Mouse (Mus musculus): ENCODE results near the gene Plg.

The Plg gene

DNA sequence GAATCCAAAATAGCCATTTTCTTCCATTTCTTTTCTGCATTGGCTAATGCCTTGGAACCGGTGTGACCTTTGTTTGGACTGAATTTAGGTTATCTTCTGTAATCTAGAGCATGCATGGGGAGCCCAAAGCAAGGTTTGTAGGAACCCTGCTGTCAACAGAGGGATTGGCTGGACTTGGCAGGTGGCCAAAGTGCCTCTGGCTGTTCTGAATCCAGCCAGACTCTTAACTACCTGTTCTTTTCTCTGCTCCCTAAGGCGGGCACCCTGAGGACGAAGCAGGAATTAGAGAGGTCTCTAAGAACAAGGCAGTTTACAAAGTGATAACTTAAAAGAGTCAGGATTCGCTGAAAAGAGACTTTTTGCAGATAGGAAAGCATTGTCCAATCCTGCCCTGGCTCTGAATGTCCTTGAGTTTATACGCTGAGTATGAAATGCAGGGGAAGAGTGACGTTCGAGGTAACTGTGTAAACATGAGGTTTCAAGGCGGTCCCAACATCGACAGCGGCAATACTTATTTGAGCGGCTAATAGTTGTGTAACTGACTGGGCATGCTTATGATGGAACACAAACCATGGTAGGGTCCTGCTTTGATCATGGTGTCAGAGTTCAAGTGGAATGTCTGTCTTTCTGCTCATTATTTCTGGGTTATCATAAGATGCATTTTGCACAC, 74.6 kb downstream of the Plg start:
- CTCF ChIA-PET, result no interaction called here

DNA sequence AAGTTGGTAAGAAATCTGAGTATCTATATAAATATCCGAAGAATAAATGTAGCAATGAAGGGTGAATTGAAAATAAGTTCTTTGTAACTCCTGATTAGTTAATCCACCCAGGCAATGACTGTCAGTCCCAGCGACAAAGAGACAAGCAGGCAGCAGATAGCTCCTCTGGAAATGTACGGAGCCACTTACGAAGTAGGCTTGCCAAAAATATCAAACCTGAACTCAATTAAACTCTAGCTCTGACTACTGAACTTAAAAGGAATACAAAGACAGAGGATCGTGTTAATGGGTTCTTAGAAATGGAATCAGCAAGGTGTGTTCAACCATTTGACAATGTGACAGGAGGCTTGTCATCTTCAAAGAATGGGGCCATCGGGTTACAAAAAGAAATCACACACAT, 75.3 kb downstream of the Plg start:
- CTCF ChIA-PET, result no interaction called here

GRCm38 (mm10) chr17:12455143-12455790, 76.9 kb downstream of the Plg start:
- CTCF ChIA-PET, result no interaction called here

- CTCF ChIA-PET, result no interaction called here
Observed at GRCm38 (mm10) chr17:12461168-12461567, 82.8 kb downstream of the Plg start.

DNA sequence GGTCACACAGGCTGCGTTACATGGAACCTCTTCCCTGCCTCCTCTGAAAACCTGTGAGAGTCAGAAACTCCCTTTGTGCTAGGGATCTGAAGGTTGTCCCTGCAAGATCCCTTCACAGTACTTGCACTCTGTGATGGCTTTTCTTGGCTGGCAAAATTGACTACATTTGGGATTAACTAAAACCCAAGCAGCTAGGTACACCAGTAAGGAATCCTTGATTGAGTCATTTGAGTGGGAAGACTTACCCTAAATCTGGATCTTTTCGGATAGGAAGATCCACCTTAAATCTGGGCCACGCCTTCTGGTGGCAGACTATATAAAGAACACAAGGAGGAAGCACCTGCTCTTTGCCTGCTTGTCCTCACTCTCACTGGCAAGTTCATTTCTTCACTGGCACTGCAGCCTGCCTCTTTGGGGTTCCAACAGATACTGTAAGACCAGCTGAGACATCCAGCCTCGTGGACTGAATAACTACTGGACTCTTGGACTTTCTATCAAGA, 88.1 kb downstream of the Plg start:
- CTCF ChIA-PET, result no interaction called here

DNA sequence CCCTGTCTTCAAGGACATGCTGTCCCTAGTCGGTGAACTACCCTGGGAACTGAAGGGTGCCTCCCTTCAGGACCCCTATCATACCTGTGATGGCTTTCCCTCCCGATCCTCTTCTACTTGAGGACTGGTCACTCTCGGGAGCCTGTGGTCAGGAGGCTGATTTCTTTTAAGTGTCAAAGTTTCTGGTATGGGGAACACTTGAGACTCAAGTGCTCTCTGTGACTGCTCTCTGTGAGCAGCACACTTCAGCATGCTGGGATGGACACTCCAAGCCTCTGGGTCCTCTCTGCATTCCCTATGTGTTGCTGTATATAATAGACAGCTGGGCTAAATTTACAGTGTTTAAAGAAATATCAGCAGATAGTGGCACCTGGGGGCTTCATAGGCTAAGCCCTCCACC, 89.2 kb downstream of the Plg start:
- CTCF ChIA-PET, result no interaction called here

DNA sequence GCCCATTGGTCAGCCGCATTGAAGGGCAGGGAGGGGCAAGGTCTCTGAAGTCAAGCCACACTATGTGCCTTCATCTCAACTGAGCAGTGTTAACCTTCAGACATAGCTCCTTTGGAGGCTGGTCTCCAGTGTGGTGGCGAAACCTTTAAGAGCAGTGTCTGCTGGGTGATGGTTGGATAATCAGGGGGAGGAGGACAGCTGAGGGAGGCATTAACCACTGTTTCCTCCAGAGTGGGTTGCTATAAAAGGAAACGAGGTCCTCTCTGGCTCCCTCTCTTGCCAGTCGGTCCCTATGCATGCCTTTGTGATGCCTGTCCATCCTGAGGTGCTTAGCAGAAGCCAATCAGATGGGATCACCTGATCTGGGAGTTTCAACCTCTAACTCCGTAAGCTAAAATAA, 90.3 kb downstream of the Plg start:
- CTCF ChIA-PET, result interaction anchor here (0.7 kb wide), 1 partner anchor 18 kb away, joined by 4 read pairs; no protein-coding TSS in a partner anchor
